Mouse (Mus musculus) embryonic facial prominence, embryonic 10.5 days (tissue): ENCODE measurements around the gene Hipk4. TPM values are rescaled to one million over a fixed set of nuclear protein-coding genes. Genes with fewer than 3 reads are reported as not detected.

ENCODE experiments used
- DNase-seq: peaks from one replicate; pipeline ENCODE4 v3.0.0-alpha.2; 2017; ENCODE audit warnings: low spot score
- H3K27ac ChIP-seq: fragments of 300-500 bp; sonication (generic); replicated peaks from 2 replicates; pipeline ENCODE4 v1.5.1; 2016; ENCODE audit warnings: mild to moderate bottlenecking
- H3K27me3 ChIP-seq: fragments of 300-500 bp; sonication (generic); replicated peaks from 2 replicates; pipeline ENCODE4 v1.6.1; 2016; ENCODE audit warnings: low read depth, mild to moderate bottlenecking; ENCODE audit not compliant: poor library complexity, severe bottlenecking
- H3K36me3 ChIP-seq: fragments of 300-500 bp; sonication (generic); replicated peaks from 2 replicates; pipeline ENCODE4 v1.6.1; 2016; ENCODE audit warnings: mild to moderate bottlenecking, moderate library complexity
- H3K4me1 ChIP-seq: fragments of 300-500 bp; sonication (generic); 2 replicates; pipeline ENCODE4 v1.6.1; 2016
- H3K4me3 ChIP-seq: fragments of 300-500 bp; sonication (generic); 2 replicates; pipeline ENCODE4 v1.5.1; 2016; ENCODE audit warnings: mild to moderate bottlenecking, moderate library complexity
- H3K9me3 ChIP-seq: fragments of 300-500 bp; sonication (generic); 2 replicates; pipeline ENCODE4 v1.6.1; 2016; ENCODE audit warnings: mild to moderate bottlenecking
- WGBS: fragments of 180-500 bp; shearing (Covaris S2); methylation state at CpG from one replicate; pipeline ENCODE4 v1.1.7; 2016; 5-methylcytosine and 5-hydroxymethylcytosine counted together
- polyA plus RNA-seq: library from polyadenylated mRNA; unstranded; fragments of >200 nt; fragmentation: Nextera tagmentation; extraction: Ambion mirVana; gene quantifications from 2 replicates; pipeline ENCODE4 v1.2.1, GENCODE M21; 2016

The Hipk4 gene
- polyA plus RNA-seq, 1 experiment from 2014 or later = 0.45 TPM

DNA sequence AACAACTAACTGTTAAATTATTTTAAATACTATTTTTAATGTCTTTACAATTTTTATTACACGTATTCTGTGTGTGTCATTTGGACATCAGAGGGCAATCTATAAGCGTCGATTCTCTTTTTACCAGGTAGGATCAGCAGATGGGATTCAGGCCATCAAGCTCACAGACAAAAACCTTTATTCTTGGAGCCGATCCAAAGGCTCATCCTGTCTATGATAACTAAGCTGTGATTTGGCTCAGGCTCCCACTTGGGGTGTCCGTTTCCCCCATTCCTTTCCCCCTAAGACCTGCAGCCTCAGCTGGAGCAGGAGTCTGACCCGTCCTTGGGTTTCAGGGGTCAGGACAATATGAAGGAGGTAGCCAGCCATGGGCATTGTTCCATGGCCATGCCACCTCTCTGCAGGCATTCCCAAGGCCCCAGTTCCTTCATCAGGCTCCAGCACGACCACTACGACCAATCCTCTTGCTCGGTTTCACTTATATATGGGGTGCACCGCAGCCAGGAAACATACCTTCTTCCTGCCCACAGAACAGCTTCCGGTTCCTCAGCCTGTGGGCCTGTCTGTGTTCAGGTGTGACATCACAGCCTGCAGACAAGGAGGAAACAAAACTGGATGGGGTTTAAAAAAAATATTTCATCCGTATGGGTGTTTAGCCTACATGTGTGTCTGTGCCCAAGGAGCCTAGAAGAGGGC lies 21.8 kb downstream of the Hipk4 start:
- no peak for DNase-seq
- 89% methylated on average over 12 of the region's 12 CpGs for WGBS

GRCm38 (mm10) chr7:27549597-27549996 lies 26.5 kb downstream of the Hipk4 start:
- peaks cover 14% of the 10 kb centered on the region for H3K4me1 ChIP-seq
- H3K36me3 ChIP-seq = no peaks in the 10 kb centered on the region
- H3K27ac ChIP-seq = no peak overlapping the region
- no peak overlapping the region for H3K4me3 ChIP-seq
- WGBS = 80% methylated on average over 6 of the region's 6 CpGs
- DNase-seq = no peak
- no peaks in the 10 kb centered on the region for H3K9me3 ChIP-seq
- no peaks in the 10 kb centered on the region for H3K27me3 ChIP-seq

More for the DNA sequence above, 21.8 kb downstream of the Hipk4 start:
- Histone ChIP-seq H3K4me3 (no peak overlapping the region), H3K36me3 (peaks cover 7% of the 10 kb centered on the region; the same call in 1 of the 2 replicates), H3K27ac (no peak overlapping the region), H3K4me1 (peaks cover 17% of the 10 kb centered on the region), H3K9me3 (no peaks in the 10 kb centered on the region), H3K27me3 (0 out of 2 replicates have a peak, but pooled peaks cover 4% of the 10 kb centered on the region)

- no peak for DNase-seq
- 52% methylated on average over 5 of the region's 5 CpGs for WGBS
- Histone ChIP-seq H3K4me3 (peak overlapping the region; percentile 86), H3K4me1 (peaks cover 17% of the 10 kb centered on the region), H3K9me3 (no peaks in the 10 kb centered on the region), H3K36me3 (peaks cover 15% of the 10 kb centered on the region), H3K27me3 (no peaks in the 10 kb centered on the region), H3K27ac (no peak overlapping the region)
Observed at GRCm38 (mm10) chr7:27552070-27552469, 29.0 kb downstream of the Hipk4 start.

GRCm38 (mm10) chr7:27552931-27553513 lies 30.0 kb downstream of the Hipk4 start, which contains the start of the genes Pld3 and 2310022A10Rik:
Gene Pld3, minus strand, starts transcription at chr7:27553218.
Gene 2310022A10Rik, plus strand, starts transcription at chr7:27553233.
- H3K27me3 ChIP-seq = no peaks in the 10 kb centered on the region
- peak; percentile 98 for DNase-seq
- H3K9me3 ChIP-seq = no peaks in the 10 kb centered on the region
- peak within 1 kb of the TSS; percentile 84 for H3K27ac ChIP-seq
- peaks cover 17% of the 10 kb centered on the region for H3K4me1 ChIP-seq
- WGBS = under 1% methylated on average over 41 of the region's 41 CpGs
- H3K4me3 ChIP-seq = peak within 1 kb of the TSS; percentile 86
- H3K36me3 ChIP-seq = peaks cover 15% of the 10 kb centered on the region

DNA sequence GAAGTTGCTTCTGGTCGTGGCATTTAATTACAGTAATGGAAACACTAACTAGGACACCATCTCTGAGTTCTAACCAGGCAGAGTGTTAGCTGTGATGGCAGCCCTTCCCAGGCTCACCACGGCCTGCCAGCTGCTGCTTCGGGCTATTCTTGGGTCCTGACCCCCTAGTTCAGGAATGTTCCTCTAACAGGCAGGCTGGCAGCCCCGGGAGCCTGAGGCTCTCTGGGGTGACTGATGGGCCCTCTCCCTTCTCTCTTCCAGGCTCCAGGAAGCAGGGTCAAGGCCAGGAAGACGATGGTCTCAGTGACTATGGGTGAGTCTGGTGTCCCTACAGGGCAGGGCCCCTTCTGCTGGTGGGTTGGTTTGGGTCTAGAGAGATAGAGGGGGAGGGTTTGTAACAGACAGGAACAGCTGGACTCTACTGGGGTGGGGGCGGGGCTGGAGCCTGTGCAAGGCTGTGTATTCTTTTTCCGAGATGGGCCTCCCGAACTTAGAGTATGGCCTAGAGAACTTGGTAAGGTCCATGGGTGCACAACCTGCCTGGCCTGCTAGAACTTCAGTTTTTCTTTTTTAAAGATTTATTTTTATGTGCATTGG lies 37.3 kb downstream of the Hipk4 start:
- H3K27ac ChIP-seq = no peak overlapping the region
- no peak for DNase-seq
- no peaks in the 10 kb centered on the region for H3K27me3 ChIP-seq
- H3K36me3 ChIP-seq = peaks cover 83% of the 10 kb centered on the region
- 77% methylated on average over 8 of the region's 8 CpGs for WGBS
- H3K4me1 ChIP-seq = peaks cover 4% of the 10 kb centered on the region
- H3K4me3 ChIP-seq = no peak overlapping the region
- no peaks in the 10 kb centered on the region for H3K9me3 ChIP-seq

DNA sequence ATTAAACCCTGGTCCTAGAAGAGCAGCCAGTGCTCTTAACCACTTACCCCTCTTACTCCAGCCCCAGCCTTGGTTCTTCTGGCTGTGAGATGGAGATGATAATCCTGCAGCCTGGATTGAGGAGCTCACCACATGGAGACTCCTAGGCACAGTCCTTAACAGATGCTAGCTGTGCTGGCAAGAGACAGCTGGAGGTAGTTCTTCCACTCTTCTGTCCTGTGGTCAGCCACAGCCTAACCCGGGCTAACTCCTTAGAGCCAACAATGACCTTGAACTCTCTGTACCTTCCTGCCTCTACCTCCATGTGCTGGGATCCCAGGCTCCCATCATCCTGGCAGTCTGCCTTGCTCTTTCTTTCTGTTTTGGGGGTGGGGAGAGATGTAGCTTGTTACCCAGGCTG lies 37.9 kb downstream of the Hipk4 start:
- no peaks in the 10 kb centered on the region for H3K27me3 ChIP-seq
- no peak overlapping the region for H3K27ac ChIP-seq
- H3K36me3 ChIP-seq = peaks cover 83% of the 10 kb centered on the region
- peaks cover 4% of the 10 kb centered on the region for H3K4me1 ChIP-seq
- no peak for DNase-seq
- H3K4me3 ChIP-seq = no peak overlapping the region
- no peaks in the 10 kb centered on the region for H3K9me3 ChIP-seq
- 90% methylated on average over 1 of the region's 1 CpGs for WGBS

DNA sequence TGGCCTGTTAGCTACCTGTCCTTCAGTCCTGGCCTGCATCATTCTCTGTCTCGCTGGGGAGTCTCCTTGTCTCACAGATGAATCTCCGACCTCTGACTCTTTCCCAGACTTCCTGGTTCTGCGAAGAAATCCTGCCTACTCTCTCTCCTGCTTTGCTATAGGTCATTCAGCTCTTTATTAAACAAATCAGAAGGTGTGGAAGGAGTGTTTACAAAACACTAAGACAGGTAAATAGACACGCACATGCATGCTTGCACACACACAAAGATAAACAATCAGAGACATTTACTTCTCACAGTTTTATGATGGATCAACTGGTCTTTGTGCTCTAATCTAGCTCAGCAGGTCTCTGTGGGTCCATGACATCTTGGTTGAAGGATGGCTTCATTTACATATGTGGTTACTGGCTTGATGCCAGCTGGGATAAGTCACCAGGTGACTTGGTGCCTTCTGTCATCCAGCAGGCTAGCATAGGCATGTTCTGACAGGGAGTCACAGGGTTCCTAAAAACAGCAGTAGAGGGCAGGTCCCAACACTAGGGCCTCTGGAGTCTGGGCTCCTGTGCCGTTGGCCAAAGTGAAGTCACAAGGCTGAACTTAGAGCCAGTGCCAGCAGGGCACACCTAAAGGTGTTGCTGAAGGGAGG lies 46.6 kb downstream of the Hipk4 start:
- DNase-seq = no peak
- 89% methylated on average over 5 of the region's 5 CpGs for whole genome bisulfite sequencing
- H3K4me3 ChIP-seq = no peak overlapping the region
- H3K36me3 ChIP-seq = peaks cover 90% of the 10 kb centered on the region
- H3K4me1 ChIP-seq = no peaks in the 10 kb centered on the region
- no peaks in the 10 kb centered on the region for H3K27me3 ChIP-seq
- H3K9me3 ChIP-seq = no peaks in the 10 kb centered on the region
- no peak overlapping the region for H3K27ac ChIP-seq

- H3K9me3 ChIP-seq = no peaks in the 10 kb centered on the region
- no peaks in the 10 kb centered on the region for H3K27me3 ChIP-seq
- no peak overlapping the region for H3K27ac ChIP-seq
- H3K4me3 ChIP-seq = no peak overlapping the region
- DNase-seq = no peak
- peaks cover 91% of the 10 kb centered on the region for H3K36me3 ChIP-seq
- WGBS = 92% methylated on average over 4 of the region's 4 CpGs
- no peaks in the 10 kb centered on the region for H3K4me1 ChIP-seq
Observed at GRCm38 (mm10) chr7:27572133-27572532, 49.1 kb downstream of the Hipk4 start.

- DNase-seq = no peak
- Histone ChIP-seq H3K27me3 (no peaks in the 10 kb centered on the region), H3K4me3 (no peak overlapping the region), H3K4me1 (peaks cover 5% of the 10 kb centered on the region; the same call in 1 of the 2 replicates), H3K27ac (no peak overlapping the region), H3K9me3 (no peaks in the 10 kb centered on the region), H3K36me3 (peaks cover 93% of the 10 kb centered on the region)
- 92% methylated on average over 14 of the region's 14 CpGs for WGBS
Observed at GRCm38 (mm10) chr7:27574124-27574880, 51.2 kb downstream of the Hipk4 start.

DNA sequence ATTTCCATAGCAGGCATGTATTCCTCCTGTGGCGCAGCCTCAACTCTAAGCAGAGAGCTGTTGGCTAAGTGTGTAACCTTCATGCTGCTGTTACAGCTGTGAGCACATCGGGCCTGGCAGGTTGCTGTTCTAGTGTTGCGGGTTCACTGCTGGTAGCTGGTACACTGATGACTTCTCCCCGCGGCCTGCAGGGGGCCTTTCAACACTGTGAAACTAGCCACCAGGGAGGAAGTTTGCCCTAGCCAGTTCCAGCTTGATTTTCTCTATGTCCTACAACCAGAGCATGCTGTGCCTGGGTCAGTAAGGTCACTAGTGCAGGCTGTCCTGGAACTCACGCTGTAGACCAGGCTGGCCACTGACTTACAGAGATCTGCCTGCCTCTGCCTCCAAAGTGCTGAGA lies 53.8 kb downstream of the Hipk4 start:
- peaks cover 94% of the 10 kb centered on the region for H3K36me3 ChIP-seq
- peaks cover 5% of the 10 kb centered on the region; the same call in 1 of the 2 replicates for H3K4me1 ChIP-seq

DNA sequence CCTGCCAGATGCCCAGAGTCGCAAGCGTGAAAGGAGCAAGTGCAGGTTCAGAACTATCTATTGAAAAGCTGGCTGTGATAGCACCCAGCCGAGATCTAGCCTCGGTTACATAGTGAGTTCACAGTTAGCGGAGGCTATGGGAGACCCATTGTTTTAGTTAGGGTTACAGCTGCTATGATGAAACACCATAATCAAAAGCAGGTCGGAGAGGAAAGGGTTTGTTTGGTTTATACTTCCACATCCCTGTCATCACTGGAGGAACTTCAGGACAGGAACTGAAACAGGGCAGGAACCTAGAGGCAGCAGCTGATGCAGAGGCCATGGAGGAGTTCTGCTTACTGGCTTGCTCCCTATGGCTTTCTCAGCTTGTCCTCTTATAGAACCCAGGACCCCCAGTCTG lies 54.5 kb downstream of the Hipk4 start:
- no peaks in the 10 kb centered on the region for H3K9me3 ChIP-seq
- no peak for DNase-seq
- H3K27ac ChIP-seq = no peak overlapping the region
- peaks cover 94% of the 10 kb centered on the region for H3K36me3 ChIP-seq
- peaks cover 5% of the 10 kb centered on the region; the same call in 1 of the 2 replicates for H3K4me1 ChIP-seq
- no peak overlapping the region for H3K4me3 ChIP-seq
- no peaks in the 10 kb centered on the region for H3K27me3 ChIP-seq
- 90% methylated on average over 6 of the region's 6 CpGs for WGBS

More for the DNA sequence above, 53.8 kb downstream of the Hipk4 start:
- peak; percentile 40 for DNase-seq
- H3K27ac ChIP-seq = no peak overlapping the region
- 67% methylated on average over 6 of the region's 6 CpGs for WGBS
- H3K27me3 ChIP-seq = no peaks in the 10 kb centered on the region
- no peaks in the 10 kb centered on the region for H3K9me3 ChIP-seq
- no peak overlapping the region for H3K4me3 ChIP-seq

GRCm38 (mm10) chr7:27578465-27578864 lies 55.4 kb downstream of the Hipk4 start:
- no peaks in the 10 kb centered on the region for H3K27me3 ChIP-seq
- H3K9me3 ChIP-seq = no peaks in the 10 kb centered on the region
- H3K36me3 ChIP-seq = peaks cover 98% of the 10 kb centered on the region
- WGBS = 70% methylated on average over 7 of the region's 7 CpGs
- DNase-seq = peak; percentile 21
- no peak overlapping the region for H3K4me3 ChIP-seq
- H3K4me1 ChIP-seq = peaks cover 5% of the 10 kb centered on the region; the same call in 1 of the 2 replicates
- H3K27ac ChIP-seq = no peak overlapping the region
